Mouse (Mus musculus) embryo, embryonic 10 days (tissue): ENCODE measurements around the gene Paqr8.

ENCODE experiments used
- DNase-seq: peaks from one replicate; pipeline ENCODE4 v3.0.0-alpha.2; 2015; ENCODE audit warnings: low spot score

The Paqr8 gene

DNA sequence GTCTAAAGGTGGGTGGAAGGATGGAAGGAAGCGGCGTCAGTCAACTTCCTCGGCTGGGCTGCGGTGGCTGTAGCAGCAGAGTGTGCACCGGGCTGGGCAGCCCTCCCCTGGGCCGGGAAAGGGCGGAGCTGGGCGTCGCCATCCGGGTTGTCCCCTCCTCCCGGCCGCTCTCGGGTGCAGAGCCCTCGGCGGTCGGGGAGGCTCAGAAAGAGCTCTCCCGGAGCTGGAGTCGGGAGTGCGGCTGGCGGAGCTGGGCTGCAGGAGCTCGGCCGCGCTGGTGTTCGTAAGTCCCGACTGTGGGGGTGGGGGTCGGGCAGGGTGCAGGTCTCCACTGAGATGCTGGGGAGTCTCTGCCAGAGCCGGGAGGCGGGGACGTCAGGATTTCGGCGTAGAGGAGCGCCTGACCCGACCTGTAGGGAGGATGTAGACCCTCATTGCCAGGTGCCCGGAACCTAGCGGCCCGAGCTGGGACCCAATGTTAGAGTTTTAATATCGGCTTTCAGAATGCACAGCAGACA lies at the start of gene Paqr8:
Gene Paqr8, plus strand, starts transcription at position 203 of the 518 bp plus-strand sequence.
- DNase-seq, result peak; percentile 89

DNA sequence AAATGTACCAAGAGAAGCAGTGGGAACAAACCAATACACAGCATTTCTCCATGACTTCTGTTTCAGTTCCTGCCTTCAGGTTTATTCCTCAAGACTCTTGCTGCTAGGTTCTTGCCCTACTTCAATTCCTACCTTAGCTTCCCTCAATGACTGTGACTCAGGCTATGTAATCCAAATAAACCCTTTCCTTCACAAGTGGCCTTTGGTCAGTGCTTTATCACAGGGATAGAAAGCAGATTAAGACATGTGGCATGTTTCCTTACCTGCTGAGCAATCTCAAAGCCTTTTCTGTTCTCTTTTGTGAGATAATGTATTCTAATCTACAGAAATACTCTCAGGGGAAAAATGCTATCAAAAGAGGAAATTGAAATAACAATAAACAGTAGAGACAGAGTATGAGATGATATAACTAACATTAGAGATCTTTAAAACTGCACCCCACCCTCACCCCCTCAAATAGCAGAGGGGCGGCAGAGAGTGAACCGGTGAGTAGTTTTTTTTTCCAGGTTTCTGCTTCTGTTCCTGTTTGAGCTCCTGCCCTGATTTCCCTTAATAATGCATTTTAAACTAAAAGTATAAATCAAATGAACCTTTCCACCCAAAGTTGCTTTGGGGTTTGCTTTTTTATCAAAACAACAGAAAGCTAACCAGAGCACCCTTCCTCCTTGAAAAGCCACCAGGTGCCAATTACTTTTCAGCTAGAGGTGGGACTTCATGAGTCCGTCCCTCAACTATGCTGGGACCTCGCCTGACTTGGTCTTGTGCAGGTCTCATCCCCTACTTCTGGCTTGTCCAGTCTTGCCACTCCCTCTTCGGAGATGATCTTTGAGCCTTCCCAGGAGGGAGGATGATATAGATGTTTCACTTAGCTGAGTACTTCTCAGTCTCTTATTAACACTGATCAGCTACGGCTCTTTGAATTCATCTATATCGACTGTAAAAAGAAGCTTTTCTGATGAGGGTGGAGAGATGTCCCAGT lies 33.2 kb upstream of the Paqr8 start:
- DNase-seq, result no peak

DNA sequence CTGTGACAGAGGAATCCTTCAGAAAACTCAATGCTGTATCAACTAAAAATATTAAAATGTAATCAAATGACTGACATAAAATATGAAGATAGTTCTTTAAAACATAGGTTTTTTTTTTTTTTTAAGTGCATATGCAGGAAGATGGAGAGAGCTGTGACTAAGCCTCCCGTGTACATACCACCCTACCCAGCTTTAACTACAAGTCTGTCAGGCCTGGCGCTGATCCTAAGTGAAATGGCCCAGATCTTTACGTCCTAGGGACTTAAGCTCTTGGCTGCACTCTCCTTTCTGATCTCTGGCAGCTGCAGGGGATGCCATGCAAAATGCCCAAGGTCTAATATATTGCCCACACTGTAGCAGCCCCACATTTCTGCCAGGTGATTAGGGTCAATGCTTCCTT lies 29.6 kb upstream of the Paqr8 start:
- no peak for DNase-seq

DNA sequence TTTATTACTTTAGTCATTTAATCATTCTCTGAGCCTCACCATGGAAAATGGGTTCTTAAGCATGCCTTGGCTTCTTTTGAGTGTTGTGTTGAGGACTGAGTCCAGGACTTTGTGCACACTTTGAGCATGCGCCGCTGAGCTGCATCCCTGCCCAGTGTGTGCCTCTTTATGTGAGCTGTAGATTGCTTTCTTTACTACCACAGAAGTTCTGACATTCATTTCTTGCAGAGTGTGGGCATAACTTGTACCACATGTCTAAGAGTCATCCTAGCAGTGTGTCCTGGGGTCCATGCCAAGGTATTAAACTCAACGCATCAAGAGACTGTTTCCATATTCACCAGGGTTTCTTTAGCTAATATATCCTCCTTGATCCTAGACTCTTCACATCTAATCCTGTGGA lies 28.5 kb upstream of the Paqr8 start:
- no peak for DNase-seq

DNA sequence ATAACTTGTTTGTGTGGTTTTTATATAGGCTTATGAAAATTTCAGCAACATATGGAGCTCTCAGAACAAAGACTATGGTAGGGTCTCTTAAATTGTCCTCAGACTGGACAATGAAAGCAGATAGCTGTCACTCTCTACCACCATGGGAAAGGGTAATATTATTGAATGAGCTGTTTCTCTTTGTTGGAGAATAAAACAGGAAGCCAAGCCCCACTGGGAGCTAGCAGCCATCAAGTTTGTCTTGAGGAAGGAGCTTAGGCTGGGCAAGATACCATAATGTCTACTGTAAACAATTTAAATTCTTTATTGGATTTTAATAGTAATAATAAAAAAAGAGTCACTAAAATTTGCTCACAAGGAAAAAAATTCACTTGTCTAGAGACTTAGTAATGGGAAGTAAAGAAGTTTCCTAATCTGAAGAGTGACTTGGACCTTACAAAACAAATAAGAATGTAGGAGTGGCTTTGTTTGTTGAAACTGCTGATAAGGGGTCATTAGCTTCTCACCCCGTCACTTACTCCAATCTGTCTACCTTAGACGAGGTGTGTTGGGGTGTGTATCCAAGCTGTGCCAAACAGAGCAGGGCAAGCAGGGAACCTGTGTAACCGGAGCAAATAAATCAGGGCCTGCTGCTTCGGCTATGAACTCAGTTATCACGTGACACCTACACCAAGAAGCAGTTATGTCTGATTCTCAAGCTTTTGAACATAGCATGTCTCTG lies 26.8 kb upstream of the Paqr8 start:
- no peak for DNase-seq

DNA sequence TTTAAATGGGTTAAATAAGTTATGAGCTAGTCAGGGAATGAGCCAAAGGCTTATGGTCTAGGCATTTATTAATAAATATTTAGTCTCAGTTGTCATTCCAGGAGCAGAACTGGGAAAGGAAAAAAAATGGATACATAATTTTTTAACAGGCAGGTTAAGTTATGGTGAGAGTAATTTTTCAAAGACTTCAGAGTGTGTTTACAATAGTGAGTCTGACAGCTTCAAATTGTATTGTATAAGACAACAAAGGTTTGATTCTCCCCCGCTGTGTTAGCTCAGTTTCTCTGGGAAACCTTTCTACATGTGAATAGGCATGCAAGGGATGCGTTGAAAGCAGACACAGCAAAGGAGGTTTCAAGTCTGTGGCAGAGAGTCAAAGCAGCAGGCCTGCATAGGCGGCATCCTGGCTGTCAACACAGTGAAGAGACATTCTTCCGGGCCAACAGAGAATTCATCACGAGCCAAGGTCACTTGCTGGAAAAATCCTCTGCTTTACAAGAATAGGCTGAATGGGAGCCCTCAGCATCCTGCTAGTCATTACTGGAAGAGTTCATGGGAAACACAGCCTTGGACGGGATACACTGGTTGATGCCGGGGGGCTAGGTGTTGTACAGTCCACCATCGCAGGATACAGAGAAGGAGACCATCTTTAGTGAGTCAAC lies 23.0 kb upstream of the Paqr8 start:
- DNase-seq, result peak; percentile 58

DNA sequence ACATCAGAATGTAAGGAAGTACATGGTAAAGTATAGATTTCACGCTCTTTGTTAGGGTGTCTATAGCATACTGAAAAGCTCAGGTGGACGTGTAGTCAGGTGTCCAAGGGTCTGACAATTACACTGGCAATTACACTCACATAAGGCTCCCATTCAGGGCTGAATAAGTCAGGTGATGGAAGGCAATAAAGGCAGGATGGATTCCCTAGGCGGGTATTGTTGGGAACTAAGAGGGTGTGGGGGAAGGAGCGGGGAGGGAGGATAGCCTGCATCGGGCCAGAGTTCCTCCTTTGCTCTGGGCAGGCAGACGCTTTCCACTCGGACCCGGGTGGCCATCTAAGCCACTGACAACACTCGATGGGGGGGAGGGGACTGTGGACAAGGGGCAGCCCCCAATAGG lies 22.4 kb upstream of the Paqr8 start:
- no peak for DNase-seq

DNA sequence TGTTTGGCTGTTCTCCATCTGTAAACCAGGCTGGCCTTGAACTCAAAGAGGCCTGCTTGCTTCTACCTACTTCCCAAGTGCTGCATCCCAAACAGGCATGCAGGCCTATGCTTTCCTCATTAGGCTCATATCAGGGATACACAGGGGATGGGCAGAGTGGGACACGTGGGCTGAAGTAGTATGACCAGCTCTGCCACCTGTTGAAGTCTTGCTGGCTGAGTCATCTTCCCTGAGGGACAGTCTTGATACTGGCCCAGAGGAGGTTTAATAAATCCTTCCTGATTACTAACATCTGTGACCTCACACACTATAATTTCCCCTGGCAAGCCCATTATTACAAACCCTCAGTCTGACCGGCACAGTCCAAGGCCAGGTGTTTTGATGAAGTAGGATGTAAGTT lies 19.5 kb upstream of the Paqr8 start:
- DNase-seq, result no peak

DNA sequence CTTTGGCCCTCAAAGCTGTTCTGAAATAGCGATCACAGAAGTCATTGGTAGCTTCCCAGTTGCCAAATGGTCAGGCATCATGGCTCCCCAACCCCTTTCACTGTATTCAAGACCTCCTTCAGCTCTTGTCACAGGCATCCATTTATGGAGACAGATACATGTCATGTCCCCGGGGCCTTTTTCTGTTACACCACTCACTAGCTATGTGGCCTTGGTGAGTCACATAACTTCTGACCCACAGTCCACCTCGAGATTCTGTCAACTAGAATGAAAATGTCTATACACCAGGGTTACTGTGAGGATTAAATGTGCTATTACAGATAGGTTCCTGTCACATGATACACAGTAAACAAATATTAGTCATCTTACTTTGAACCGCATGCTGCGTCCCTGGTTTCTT lies 17.9 kb upstream of the Paqr8 start:
- DNase-seq, result no peak

DNA sequence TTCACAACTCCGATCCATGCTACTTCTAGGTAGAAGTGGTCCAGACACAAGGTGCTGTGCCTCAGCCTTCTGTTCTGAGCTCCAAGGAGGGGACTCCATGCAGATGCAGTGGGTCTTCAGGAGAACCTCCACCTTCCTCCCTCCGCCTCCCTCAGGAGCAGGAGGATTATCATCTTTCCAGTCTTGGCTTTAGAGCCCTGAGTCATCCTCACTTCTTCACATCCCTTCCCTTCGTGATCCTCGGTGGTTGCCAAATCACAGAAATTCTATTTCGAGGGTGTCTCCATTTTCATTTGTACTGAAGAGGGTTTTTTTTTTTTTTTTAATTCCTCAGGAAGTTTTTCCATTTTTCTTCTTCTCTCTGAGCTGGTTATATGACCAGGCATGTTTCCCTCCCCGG lies 16.3 kb upstream of the Paqr8 start:
- DNase-seq, result no peak

DNA sequence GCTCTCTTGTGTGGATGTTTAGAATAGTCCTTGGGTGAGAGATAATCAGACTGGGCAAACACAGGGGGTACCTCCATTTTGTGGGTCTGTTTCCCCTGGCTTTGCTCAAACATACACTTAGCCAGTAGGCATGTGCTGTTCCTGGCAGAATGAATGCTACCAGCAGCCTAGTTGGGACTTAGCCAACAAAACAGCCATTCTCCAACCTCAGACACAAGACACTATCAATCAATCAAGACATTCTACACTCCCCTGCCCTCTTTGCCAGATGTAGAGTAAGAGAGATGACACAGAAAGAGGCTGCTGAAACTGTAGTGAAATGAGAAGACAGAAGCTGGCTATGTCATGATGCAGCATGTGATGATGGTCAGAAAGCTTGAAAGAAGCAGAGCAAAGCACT lies 13.1 kb upstream of the Paqr8 start:
- DNase-seq, result no peak

DNA sequence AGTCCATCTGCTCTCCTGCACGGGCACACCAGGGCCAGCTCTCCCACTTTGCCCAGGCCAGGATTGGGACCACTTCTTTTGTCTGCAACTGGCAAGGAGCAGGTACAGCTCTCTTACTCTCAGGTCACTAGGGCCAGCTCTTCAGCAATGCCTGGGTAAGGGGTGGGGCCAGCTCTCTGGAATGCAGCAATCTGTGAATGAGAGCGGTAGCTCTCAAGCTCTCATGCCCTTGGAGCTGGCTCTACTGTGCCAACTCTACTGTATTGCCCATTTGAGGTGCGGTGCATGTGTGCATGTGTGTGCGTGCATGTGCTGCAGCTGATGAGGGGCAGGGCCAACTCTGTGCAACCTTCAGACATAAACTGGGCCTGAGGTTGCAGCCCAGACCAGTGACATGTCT lies 11.0 kb upstream of the Paqr8 start:
- DNase-seq, result no peak

DNA sequence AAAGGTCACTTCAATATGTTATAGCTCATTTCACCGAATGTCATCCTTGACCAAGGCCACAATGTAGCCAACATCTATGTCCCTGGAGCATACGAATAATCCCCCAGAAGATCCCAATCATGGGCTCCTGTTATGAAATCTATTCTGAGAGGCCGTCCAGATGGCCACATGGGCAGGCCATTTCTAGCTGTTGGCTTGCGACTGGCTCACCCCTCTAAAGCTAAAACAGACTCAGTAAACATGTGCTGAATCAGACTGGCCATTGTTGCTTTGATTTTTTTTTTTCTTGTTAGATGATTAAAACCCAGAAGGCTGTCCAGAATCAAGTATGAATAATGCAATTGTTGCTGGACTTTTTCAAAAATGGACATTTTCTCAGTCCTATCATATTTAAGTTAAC lies 7.3 kb upstream of the Paqr8 start:
- no peak for DNase-seq

DNA sequence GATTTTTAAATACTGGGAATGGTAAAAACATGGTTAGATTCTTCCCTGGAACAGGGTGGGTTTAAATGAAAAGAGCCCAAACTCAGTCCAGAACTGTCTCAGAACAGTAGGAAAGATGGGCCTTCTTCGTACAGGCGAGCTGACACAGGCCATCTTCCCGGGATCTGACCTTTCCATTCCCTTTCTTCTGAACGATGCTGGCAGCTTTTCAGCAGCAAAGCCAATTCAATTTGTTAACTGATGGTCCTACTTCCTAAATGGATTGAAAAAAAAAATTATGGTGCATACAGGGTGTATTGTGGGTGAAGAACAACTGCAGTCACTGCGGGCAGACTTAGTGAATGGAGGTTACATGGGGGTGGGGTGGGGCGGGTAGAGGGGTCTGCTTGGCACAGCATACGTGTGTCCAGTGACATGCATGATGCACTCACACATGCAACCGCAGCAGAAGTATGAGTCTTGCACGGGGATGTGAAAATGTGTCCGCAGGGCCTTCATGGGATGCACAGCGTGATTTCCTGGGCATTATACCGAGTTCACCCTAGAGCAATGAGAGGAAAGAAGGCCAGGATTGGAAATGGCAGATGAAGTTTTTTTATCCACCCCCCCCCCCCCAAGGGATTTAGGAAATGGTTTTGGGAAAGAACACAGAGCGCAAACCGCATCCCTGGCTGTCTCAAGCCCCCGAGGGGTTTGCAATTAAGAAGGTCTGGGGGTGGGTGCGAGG lies 566 bp upstream of the Paqr8 start:
- DNase-seq, result no peak

DNA sequence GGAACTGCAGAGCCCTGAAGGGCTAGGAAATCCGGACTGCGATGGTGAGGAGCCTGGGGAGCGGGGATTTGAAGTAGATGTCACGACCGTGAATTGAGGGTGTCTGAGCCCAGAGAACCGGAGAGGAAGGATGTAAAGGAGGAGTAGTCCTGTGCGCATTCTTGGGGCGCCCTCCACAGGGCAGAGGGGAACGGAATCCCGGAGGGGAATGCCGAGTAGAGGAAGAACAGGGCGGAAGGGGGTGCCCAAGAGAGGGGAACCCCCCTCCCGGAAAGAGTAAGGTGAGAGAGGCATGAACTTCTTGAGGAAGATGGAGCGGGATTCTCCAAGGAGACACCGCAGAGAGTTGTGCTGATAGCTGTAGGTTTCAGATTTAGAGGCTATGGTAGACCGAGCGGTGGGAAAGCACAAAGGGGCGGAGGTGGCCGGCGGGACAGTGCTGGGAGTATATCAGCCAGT lies 564 bp downstream of the Paqr8 start:
- peak; percentile 66 for DNase-seq

DNA sequence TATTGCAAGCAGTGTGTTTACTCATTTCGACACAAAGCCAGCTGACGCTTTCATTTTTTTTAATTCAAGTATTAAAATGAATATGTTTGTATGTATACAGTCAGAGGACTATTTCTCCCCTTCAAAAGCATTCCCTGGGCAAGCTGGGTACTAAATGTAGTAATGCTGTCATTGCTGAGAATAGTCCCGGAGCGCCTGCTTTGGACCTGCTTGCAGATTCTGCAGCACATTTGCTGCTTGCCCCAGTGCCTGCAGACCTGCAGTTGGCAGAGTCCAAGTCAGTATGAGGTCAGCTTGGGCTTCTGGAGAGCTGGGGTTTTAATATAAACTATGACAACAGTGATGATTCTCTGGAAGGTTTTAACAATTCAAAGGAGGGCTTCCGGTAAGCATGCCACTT lies 2.7 kb downstream of the Paqr8 start:
- DNase-seq, result no peak

DNA sequence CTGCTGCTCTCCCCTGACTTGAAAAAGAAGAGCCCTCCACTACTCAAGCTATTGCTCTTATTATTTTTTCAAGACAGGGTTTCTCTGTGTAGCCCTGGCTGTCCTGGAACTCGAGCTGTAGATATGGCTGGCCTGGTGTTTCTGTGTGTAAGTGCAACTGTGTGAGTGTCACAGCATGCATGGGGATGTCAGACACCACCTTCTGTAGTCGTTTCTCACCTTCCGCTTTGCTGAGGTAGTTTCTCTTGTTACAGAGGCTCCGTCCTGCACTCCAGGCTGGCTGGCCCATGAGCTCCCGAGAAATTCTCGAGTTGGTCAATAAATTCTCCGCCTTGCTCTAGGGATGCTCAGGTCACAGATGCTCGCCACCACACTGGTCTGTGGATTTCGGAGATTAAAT lies 8.0 kb downstream of the Paqr8 start:
- no peak for DNase-seq

DNA sequence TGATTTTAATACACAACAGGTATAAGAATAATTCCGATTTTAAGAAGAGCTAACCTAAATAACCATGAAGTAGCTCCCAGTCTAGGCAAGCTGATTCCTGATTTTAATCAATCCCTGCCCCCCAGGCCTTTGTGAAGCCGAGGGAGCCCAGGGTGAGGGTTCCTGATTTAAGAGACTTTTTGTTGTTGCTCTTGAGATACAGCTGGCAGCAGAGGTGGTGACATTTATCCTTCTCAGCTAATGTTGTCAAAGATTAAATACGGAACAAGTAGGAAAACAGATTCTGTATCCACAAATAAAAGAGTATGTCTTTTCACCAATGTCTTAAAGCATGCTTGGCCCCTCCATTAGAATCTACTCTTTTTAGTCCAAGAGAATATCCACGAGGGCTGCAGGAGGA lies 9.9 kb downstream of the Paqr8 start:
- no peak for DNase-seq

DNA sequence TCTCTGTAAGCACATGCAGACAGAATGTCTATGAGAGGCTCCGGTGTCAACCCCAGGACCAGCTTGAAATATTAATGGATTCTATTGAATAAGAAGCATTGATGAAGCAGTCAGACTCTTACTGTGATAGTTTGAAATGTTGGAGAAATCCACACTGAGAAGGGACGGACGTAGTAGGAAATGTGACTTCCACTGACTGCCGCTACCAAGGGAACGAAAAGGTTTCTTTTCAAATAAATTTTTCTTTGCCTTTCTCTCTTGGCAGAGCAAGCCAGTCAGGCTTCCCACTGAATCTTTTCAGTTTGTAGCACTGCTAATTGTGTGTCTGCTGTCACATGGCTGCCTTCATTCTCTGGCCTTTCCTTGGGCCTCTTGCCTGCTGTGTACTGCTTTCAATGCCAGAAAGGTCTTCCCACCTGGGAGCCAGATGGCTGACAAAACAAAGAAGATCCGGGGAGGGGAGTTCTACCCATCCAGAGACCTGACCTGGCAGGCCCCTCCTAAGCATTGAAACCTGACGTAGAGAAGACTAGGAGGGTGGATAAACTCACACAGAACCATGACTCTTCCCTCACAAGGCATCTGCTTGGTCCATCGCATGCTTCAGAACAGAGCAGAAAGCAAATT lies 15.2 kb downstream of the Paqr8 start:
- no peak for DNase-seq

DNA sequence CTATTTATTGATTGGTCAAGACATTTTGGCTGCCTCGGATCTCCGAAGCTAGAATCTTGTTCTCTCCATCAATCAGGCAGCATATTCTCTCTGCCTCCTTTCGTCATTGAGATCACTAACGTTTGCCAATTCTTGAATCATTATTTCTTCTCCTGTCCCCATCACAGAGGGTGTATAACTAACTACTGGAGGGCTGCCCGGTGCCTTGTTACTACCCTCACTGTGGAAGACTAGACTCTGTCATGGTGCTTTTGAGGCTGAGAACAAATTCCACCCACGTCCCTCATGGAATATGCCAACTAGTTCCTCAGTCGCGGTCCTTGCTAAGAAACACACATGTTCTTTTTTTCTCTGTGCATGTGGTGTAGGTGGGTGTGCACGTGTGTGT lies 15.7 kb downstream of the Paqr8 start:
- DNase-seq, result no peak

DNA sequence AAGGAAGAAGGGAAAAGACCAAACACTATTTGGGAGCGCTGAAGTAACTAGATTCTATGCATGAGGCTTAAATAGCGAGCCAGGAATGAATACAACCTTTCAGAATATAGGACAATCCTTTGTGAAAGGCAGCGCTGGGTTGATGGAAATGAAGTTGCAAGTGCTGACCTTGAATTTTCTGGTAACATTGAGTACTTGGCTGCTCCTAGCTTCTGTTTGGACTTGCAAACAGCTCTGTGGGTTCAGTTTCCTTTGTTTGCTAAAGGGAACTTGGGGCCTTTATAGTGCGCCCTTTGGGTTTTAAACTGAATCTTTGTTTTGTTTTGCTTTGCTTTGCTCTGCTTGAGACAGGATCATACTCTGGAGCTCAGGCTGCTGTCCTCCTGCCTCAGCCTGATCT lies 18.1 kb downstream of the Paqr8 start:
- DNase-seq, result no peak
